Mouse (Mus musculus) embryonic facial prominence, embryonic 15.5 days (tissue): ENCODE data around the gene Pdcd1lg2. TPM values are rescaled to one million over a fixed set of nuclear protein-coding genes. Genes with fewer than 3 reads are reported as not detected.

Experiments used
- ATAC-seq: fragments of 200-750 bp; cut with Nextera tagmentation; 2 replicates; pipeline ENCODE4 v1.8.0; 2017; ENCODE audit warnings: low read depth, moderate TSS enrichment; ENCODE audit not compliant: insufficient number of reproducible peaks, low FRiP score, low TSS enrichment
- H3K27ac ChIP-seq: fragments of 300-500 bp; sonication (generic); replicated peaks from 2 replicates; pipeline ENCODE4 v1.5.1; 2015; ENCODE audit warnings: mild to moderate bottlenecking, inconsistent platforms
- H3K27me3 ChIP-seq: fragments of 300-500 bp; sonication (generic); 2 replicates; pipeline ENCODE4 v1.6.1; 2015; ENCODE audit warnings: inconsistent platforms
- H3K36me3 ChIP-seq: fragments of 300-500 bp; sonication (generic); 2 replicates; pipeline ENCODE4 v1.6.1; 2015; ENCODE audit warnings: mild to moderate bottlenecking, inconsistent platforms
- H3K4me1 ChIP-seq: fragments of 300-500 bp; sonication (generic); 2 replicates; pipeline ENCODE4 v1.6.1; 2015; ENCODE audit warnings: inconsistent platforms
- H3K4me2 ChIP-seq: fragments of 300-500 bp; sonication (generic); replicated peaks from 2 replicates; pipeline ENCODE4 v1.6.1; 2015; ENCODE audit warnings: mild to moderate bottlenecking, inconsistent platforms
- H3K4me3 ChIP-seq: fragments of 300-500 bp; sonication (generic); replicated peaks from 2 replicates; pipeline ENCODE4 v1.5.1; 2015; ENCODE audit warnings: mild to moderate bottlenecking, inconsistent platforms
- H3K9ac ChIP-seq: fragments of 300-500 bp; sonication (generic); 2 replicates; pipeline ENCODE4 v1.6.1; 2015; ENCODE audit warnings: inconsistent platforms
- H3K9me3 ChIP-seq: fragments of 300-500 bp; sonication (generic); replicated peaks from 2 replicates; pipeline ENCODE4 v1.6.1; 2016; ENCODE audit warnings: inconsistent platforms
- WGBS: fragments of 180-500 bp; shearing (Covaris S2); methylation state at CpG from one replicate; pipeline ENCODE4 v1.1.7; 2015; 5-methylcytosine and 5-hydroxymethylcytosine counted together
- polyA plus RNA-seq: library from polyadenylated mRNA; unstranded; fragments of >200 nt; fragmentation: Nextera tagmentation; extraction: Ambion mirVana; gene quantifications from 2 replicates; pipeline ENCODE4 v1.2.1, GENCODE M21; 2015

Pdcd1lg2 gene
- polyA plus RNA-seq, 1 experiment from 2014 or later = not detected

DNA sequence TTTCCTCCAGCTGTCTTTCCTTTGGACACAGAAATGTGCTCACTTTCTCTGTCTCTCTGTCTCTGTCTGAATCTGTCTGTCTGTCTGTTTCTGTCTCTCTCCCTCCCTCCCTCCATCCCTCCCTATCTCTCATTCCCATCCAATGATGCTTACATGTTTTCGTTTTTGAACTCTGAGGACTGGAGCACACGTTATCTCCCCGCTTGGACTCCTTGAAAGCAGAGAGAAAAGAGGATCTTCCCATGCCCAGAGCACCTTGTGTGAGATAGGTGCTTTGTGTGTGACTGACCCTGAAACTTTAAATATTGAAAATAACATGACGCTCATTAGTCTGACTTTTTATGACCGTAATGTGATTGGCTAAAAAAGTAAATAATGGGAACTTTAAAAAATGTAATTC, 62.2 kb downstream of the Pdcd1lg2 start:
- ATAC-seq = no peak
- H3K27me3 ChIP-seq = no peaks in the 10 kb centered on the region
- no peak overlapping the region for H3K9ac ChIP-seq
- no peak overlapping the region for H3K4me2 ChIP-seq
- H3K4me3 ChIP-seq = no peak overlapping the region
- 86% methylated on average over 5 of the region's 5 CpGs for WGBS
- H3K27ac ChIP-seq = no peak overlapping the region
- no peaks in the 10 kb centered on the region for H3K36me3 ChIP-seq
- peaks cover 7% of the 10 kb centered on the region; the same call in 1 of the 2 replicates for H3K4me1 ChIP-seq
- no peaks in the 10 kb centered on the region for H3K9me3 ChIP-seq

DNA sequence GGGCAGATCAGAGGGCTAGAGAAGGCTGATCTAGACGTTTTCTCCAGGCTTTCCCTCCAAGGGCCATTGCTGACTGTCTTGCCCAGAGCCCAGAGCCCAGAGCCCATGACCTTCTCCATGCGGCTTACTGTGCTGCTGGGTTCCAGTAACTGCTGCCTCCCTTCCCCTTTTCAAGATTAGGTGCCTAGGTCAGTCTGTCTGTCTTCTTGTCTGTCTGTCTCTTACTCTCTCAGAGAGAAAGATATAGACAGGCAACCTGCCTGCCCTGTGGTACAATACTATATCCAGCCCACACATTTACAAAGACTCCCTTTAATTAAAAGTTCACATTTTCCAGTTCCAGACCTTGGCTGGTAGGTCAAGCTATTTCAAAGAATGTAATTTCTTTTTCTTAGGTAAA, 64.1 kb downstream of the Pdcd1lg2 start:
- Histone ChIP-seq H3K4me2 (no peak overlapping the region), H3K27me3 (no peaks in the 10 kb centered on the region), H3K4me1 (peaks cover 9% of the 10 kb centered on the region; the same call in 1 of the 2 replicates), H3K27ac (no peak overlapping the region), H3K4me3 (no peak overlapping the region), H3K36me3 (no peaks in the 10 kb centered on the region), H3K9me3 (no peaks in the 10 kb centered on the region), H3K9ac (no peak overlapping the region)
- WGBS = 48% methylated on average over 2 of the region's 2 CpGs
- ATAC-seq = no peak

DNA sequence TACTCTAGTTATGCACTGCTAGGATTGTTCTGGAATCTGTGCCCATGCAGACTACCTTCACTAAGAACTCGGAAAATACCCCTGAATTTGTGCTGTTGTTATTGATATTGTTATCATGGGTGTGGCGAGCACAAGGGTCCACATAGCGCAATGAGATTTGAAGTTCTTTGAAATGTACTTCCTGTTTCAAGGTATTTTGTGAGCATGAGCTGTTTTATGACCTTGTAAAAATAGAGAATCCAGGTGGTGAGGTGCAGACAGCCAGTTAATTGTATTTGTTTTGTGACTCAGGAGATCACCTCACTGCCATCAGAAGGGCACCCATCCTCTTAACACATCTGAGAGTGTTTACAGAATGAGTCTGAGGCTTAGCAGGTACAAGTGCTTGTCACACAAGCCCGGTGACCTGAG, 64.5 kb downstream of the Pdcd1lg2 start:
- ATAC-seq = no peak
- no peaks in the 10 kb centered on the region for H3K36me3 ChIP-seq
- H3K9ac ChIP-seq = no peak overlapping the region
- no peak overlapping the region for H3K4me3 ChIP-seq
- H3K27ac ChIP-seq = no peak overlapping the region
- peaks cover 10% of the 10 kb centered on the region; the same call in 1 of the 2 replicates for H3K4me1 ChIP-seq
- H3K4me2 ChIP-seq = no peak overlapping the region
- WGBS = 81% methylated on average over 4 of the region's 4 CpGs
- H3K9me3 ChIP-seq = no peaks in the 10 kb centered on the region
- no peaks in the 10 kb centered on the region for H3K27me3 ChIP-seq

DNA sequence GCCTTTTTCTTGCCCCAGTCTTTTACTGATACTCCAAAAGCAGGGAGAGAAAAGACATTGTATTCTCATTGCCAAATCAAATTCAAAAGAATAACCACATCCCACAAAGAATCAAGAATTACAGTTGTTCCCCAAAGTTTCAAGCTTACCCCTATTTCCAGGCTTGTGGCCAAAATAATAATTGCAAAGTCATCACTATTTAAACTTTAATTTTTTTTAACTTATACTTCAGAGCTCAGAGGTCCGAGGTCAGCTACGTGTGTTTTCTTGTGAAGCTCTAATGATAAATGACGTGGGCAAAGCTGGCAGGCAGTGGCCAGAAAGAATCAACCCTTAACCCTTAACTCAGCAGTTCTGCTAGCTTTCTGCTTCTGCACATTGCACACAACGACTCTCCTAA, 67.9 kb downstream of the Pdcd1lg2 start:
- H3K36me3 ChIP-seq = no peaks in the 10 kb centered on the region
- no peaks in the 10 kb centered on the region for H3K27me3 ChIP-seq
- H3K4me3 ChIP-seq = no peak overlapping the region
- H3K9ac ChIP-seq = no peak overlapping the region
- no peak overlapping the region for H3K27ac ChIP-seq
- no peak for ATAC-seq
- H3K4me1 ChIP-seq = 0 out of 2 replicates have a peak, but pooled peaks cover 7% of the 10 kb centered on the region
- WGBS = 23% methylated on average over 4 of the region's 4 CpGs
- no peak overlapping the region for H3K4me2 ChIP-seq
- no peaks in the 10 kb centered on the region for H3K9me3 ChIP-seq

DNA sequence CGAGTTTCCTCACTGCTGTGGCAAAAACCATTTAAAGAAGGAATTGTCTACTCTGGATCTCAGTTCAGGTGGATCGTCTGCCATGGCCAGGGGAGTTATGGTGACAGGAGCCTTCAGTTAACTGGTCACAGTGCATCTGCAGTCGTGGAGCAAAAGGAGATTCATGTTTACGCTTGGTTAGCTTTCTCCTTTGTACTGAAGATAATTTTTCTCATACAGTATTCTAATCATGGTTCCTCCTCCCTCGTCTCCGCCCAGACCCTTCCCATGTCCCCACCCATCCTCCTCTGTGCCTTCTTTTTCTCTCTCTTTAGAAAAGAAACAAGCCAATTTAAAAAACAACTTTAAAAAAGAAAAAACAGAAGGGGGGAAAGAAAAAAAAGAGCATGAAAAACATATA, 70.9 kb downstream of the Pdcd1lg2 start:
- 67% methylated on average over 6 of the region's 6 CpGs for WGBS
- ATAC-seq = no peak
- H3K4me3 ChIP-seq = no peak overlapping the region

DNA sequence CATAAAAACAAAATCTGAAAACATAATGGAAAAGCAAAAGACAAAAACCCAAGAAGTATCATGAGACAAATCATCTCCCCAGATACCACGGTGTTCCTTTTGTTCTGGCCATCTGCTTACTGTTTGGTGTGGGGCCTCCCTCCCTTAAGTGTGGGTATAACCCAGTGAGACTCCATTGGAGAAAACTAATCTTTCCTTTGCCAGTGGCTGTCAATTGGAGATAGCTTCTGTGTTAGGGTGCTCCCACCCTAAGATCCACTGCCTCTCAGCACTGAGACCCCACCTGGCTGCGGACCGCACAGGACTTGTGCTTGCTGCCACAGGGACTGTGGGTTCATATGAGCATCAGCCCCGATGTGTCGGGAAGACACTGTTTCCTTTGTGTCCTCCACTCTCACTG, 71.4 kb downstream of the Pdcd1lg2 start:
- no peak overlapping the region for H3K9ac ChIP-seq
- H3K9me3 ChIP-seq = no peaks in the 10 kb centered on the region
- no peak overlapping the region for H3K4me2 ChIP-seq
- H3K27ac ChIP-seq = no peak overlapping the region
- H3K4me1 ChIP-seq = 0 out of 2 replicates have a peak, but pooled peaks cover 7% of the 10 kb centered on the region
- no peaks in the 10 kb centered on the region for H3K27me3 ChIP-seq
- no peak overlapping the region for H3K4me3 ChIP-seq
- 53% methylated on average over 5 of the region's 5 CpGs for WGBS
- no peaks in the 10 kb centered on the region for H3K36me3 ChIP-seq
- ATAC-seq = no peak

More for the DNA sequence above, 70.9 kb downstream of the Pdcd1lg2 start:
- Histone ChIP-seq H3K4me1 (0 out of 2 replicates have a peak, but pooled peaks cover 7% of the 10 kb centered on the region), H3K36me3 (no peaks in the 10 kb centered on the region), H3K27me3 (no peaks in the 10 kb centered on the region), H3K9ac (no peak overlapping the region), H3K27ac (no peak overlapping the region), H3K9me3 (no peaks in the 10 kb centered on the region), H3K4me2 (no peak overlapping the region)

DNA sequence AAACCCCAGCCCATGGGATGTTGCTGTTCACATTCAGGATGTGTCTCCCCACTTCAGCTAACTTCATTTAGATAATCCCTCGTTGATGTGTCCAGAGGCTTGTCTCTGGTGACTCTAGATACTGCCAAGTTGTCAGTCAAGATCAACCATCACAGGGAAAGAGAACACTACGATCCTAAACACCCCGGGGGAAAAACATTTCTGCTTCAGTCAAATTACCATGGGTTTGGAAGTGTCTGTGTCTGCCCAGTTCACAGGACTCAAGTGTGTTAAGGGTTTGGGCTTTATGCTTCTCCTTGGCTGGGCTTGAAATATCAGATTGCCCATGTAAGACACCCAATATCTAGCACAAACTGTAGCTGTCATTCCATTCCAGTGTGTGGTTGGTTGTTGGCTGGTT, 71.9 kb downstream of the Pdcd1lg2 start:
- H3K9me3 ChIP-seq = no peaks in the 10 kb centered on the region
- H3K4me1 ChIP-seq = 0 out of 2 replicates have a peak, but pooled peaks cover 7% of the 10 kb centered on the region
- no peak overlapping the region for H3K27ac ChIP-seq
- H3K27me3 ChIP-seq = no peaks in the 10 kb centered on the region
- no peak overlapping the region for H3K9ac ChIP-seq
- 34% methylated on average over 3 of the region's 3 CpGs for WGBS
- H3K4me3 ChIP-seq = no peak overlapping the region
- no peaks in the 10 kb centered on the region for H3K36me3 ChIP-seq
- no peak for ATAC-seq
- H3K4me2 ChIP-seq = no peak overlapping the region

DNA sequence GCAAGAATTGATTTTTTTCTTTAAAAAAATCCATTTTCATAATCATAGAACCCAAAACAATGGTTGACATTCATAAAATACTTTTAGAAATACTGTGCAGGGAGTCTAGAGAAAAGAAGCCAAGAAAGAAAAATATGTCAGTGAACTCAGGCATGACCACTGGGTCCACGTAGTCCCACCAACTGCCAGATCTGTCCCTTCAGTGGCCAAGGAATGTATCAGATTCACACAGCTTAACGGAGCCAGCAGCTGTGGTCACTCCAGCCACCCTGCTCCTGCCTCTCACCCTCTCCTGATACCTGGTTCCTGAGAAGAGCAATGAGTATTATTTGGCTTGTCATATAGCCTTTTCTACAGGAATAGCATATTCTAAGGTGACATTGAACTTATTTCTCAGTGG, 72.7 kb downstream of the Pdcd1lg2 start:
- 68% methylated on average over 2 of the region's 2 CpGs for WGBS
- H3K27ac ChIP-seq = no peak overlapping the region
- H3K27me3 ChIP-seq = no peaks in the 10 kb centered on the region
- H3K4me3 ChIP-seq = no peak overlapping the region
- no peak for ATAC-seq
- no peak overlapping the region for H3K4me2 ChIP-seq
- no peaks in the 10 kb centered on the region for H3K9me3 ChIP-seq
- no peak overlapping the region for H3K9ac ChIP-seq
- 0 out of 2 replicates have a peak, but pooled peaks cover 7% of the 10 kb centered on the region for H3K4me1 ChIP-seq
- H3K36me3 ChIP-seq = no peaks in the 10 kb centered on the region

DNA sequence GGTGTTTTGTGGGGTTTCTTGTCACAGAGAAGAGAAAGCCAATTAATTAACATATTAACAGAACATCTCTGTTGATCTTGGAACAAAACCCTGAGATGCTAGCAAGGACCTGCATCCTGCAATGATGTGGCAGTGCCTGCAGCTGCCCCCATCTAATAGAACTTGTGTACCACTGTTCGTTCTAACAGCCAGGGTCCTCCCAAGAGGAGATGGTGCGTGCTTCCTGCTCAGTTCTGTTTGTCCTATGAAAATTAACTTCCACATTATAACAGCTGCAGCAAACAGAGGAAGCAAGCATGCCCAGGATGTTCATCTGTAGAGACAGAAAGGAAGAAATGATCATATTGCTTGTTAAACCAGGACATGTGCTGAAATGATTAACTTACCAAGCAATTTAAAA, 73.8 kb downstream of the Pdcd1lg2 start:
- Histone ChIP-seq H3K27me3 (no peaks in the 10 kb centered on the region), H3K36me3 (no peaks in the 10 kb centered on the region), H3K4me2 (no peak overlapping the region), H3K9me3 (no peaks in the 10 kb centered on the region), H3K27ac (no peak overlapping the region), H3K9ac (no peak overlapping the region), H3K4me3 (no peak overlapping the region), H3K4me1 (0 out of 2 replicates have a peak, but pooled peaks cover 7% of the 10 kb centered on the region)
- ATAC-seq = no peak
- WGBS = 58% methylated on average over 2 of the region's 2 CpGs

DNA sequence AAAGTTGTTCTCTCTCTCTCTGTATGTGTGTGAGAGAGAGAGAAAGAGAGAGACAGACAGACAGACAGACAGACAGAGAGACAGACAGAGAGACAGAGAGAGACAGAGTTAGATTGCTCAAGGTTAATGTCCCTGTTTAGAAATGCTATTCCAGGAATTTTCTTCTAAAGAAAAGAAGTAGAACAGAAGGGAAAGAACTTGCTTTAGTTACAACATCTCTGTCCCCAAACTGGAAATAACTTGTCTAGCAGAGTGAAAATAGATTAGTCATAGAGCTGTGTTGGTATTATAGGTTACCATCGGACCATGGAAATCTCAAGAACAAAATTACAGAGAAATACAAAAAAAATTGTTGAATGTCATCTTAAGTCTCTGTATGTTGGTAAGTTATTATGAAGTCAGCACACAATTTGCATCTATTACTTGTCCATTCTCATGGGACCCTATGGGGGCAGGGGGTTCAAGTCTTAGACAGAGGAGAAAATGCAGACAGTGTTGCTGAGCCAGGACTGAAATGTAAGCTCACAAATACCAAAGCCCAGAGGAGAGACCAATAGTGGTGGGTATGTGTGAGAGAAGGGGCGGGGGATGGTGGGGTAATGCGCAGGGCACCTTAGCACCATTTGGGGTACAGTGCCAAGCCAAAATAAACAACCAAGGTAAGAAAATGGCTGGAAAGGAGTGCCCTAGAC, 74.7 kb downstream of the Pdcd1lg2 start:
- WGBS = 85% methylated on average over 3 of the region's 3 CpGs
- Histone ChIP-seq H3K27ac (no peak overlapping the region), H3K9me3 (no peaks in the 10 kb centered on the region), H3K9ac (no peak overlapping the region), H3K4me1 (0 out of 2 replicates have a peak, but pooled peaks cover 4% of the 10 kb centered on the region), H3K4me3 (no peak overlapping the region), H3K36me3 (no peaks in the 10 kb centered on the region), H3K27me3 (no peaks in the 10 kb centered on the region), H3K4me2 (no peak overlapping the region)
- ATAC-seq = no peak

DNA sequence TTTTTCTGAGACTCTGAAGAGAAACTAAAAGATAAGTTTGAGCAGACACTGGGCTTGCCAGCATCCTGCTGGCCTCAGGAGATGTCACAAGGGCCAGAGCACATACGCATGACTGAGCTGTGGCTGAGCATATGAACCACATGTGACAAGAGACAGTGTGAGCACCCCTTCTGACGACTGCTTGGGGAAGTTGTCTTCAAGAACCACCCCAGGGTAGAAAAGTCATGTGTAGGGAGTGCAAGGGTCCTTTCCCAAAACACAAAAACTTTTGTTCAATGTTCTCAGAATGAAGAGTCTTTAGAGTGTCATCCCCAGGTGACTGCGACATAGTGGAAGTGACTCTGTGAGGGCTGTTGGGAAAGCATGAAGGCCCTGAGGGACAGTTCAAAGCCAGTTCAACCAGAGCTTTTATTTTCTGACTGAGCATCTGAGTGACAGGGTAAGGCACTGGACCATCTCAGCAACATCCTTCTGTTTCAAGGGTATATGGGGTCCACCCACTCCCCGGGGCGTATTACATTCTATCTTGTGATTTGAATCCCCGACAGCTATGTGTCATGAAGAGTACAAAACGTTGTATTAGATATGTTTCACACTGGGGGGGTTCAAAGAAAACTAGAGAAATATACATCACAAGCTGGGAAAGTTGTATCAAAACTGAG, 76.0 kb downstream of the Pdcd1lg2 start:
- H3K27ac ChIP-seq = no peak overlapping the region
- H3K4me1 ChIP-seq = 0 out of 2 replicates have a peak, but pooled peaks cover 4% of the 10 kb centered on the region
- no peak overlapping the region for H3K4me3 ChIP-seq
- H3K9ac ChIP-seq = no peak overlapping the region
- no peaks in the 10 kb centered on the region for H3K27me3 ChIP-seq
- H3K9me3 ChIP-seq = no peaks in the 10 kb centered on the region
- H3K4me2 ChIP-seq = no peak overlapping the region
- no peaks in the 10 kb centered on the region for H3K36me3 ChIP-seq
- 65% methylated on average over 7 of the region's 7 CpGs for WGBS
- ATAC-seq = no peak
